ENCODE assay signal across 22 mouse cellular contexts in the genomic region with DNA sequence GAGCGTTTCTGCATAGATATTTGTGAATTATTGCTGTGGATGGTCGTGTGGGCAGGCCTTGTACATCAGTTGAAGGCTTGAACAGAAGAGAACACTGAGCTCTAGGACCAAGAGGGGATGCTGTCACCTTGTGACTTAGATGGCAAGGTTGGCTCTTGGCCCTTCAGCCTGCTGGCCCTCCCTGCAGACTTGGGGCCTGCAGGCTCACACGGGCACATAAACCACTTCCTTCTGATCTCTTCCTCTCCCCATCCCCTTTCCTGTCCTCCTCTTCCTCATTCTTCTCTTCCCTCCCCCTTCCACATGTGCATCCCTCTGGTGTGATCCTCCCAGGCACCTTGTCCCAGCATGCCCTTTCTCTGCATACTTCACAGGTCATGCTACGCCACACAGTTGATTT.
DNase-seq lines count a peak whose midpoint lies in the region; ATAC-seq lines count a peak whose summit lies in the region.
"Had no signal": no experiment of that assay in that cellular context is flagged by ENCODE, and none has a peak within 500 bp of the region (broad histone marks: within the 10 kb centered on the region; RNA-seq: fewer than 3 reads in every experiment).

No protein-coding gene starts in this region.

- 0 out of 2 replicates have a peak overlapping the region, but pooled peaks have one; percentile 3 for H3K27ac ChIP-seq in neural tube, embryonic 13.5 days (replicated peaks)
- H3K27ac ChIP-seq: embryonic facial prominence, embryonic 13.5 days; gastrocnemius, adult 2 months; heart, embryonic 13.5 days; intestine, embryonic 15.5 days had no signal

- peaks cover 15% of the 10 kb centered on the region; the same call in 1 of the 2 replicates for H3K4me1 ChIP-seq in neural tube, embryonic 13.5 days (replicated peaks)

- no peak for DNase-seq in neural tube, embryonic 10.5 days (ENCODE audit: extremely low spot score, low spot score)
- no peak for DNase-seq in layer of hippocampus, postnatal 14 days (ENCODE audit: low spot score in 2 of 2)
- no peak for DNase-seq in adrenal gland, adult 2 months
- no peak for DNase-seq in layer of hippocampus, adult 9-10 months (ENCODE audit: low spot score)
- DNase-seq: adrenal gland, postnatal 25 days; B cell, adult 2 months; cerebellum, adult 9-10 months; cerebellum, postnatal 25 days; gastrocnemius, adult 2 months; gastrocnemius, postnatal 25 days; heart, adult 11 months; heart, postnatal 36 days; kidney, adult 18-20 months had no signal

- no peak overlapping the region for H3K4me2 ChIP-seq in neural tube, embryonic 13.5 days
- H3K4me2 ChIP-seq: embryonic facial prominence, embryonic 13.5 days; heart, embryonic 13.5 days; intestine, embryonic 15.5 days had no signal

- H3K9me3 ChIP-seq in neural tube, embryonic 13.5 days = no peaks in the 10 kb centered on the region
- H3K9me3 ChIP-seq: embryonic facial prominence, embryonic 13.5 days; G1E; heart, embryonic 13.5 days; intestine, embryonic 15.5 days had no signal

- 0 out of 2 replicates have a peak, but pooled peaks cover 3% of the 10 kb centered on the region for H3K36me3 ChIP-seq in neural tube, embryonic 13.5 days
- H3K36me3 ChIP-seq: intestine, embryonic 15.5 days had no signal

- 81% methylated on average over 4 of the region's 4 CpGs for WGBS in neural tube, embryonic 13.5 days

- no peak for ATAC-seq in neural tube, embryonic 13.5 days (ENCODE audit: low read depth)
- peak; percentile 47 for ATAC-seq in granulocyte monocyte progenitor cell, adult 5-6 weeks (replicated peaks; ENCODE audit: poor library complexity, severe bottlenecking)
- peak; percentile 39 for ATAC-seq in megakaryocyte progenitor cell, adult 5-6 weeks (replicated peaks; ENCODE audit: poor library complexity)
- ATAC-seq: CD4-positive, CD25-positive, alpha-beta regulatory T cell, adult 4 months; forebrain, embryonic 14.5 days; intestine, embryonic 15.5 days had no signal

- H3K4me3 ChIP-seq in neural tube, embryonic 13.5 days = no peak overlapping the region
- H3K4me3 ChIP-seq: embryonic facial prominence, embryonic 13.5 days; gastrocnemius, adult 2 months; heart, embryonic 13.5 days; intestine, embryonic 15.5 days had no signal

- no peaks in the 10 kb centered on the region for H3K27me3 ChIP-seq in neural tube, embryonic 13.5 days
- H3K27me3 ChIP-seq: embryonic facial prominence, embryonic 13.5 days; heart, embryonic 13.5 days; intestine, embryonic 15.5 days had no signal

- no peak overlapping the region for H3K9ac ChIP-seq in neural tube, embryonic 13.5 days
- H3K9ac ChIP-seq: embryonic facial prominence, embryonic 13.5 days; heart, embryonic 13.5 days; intestine, embryonic 15.5 days had no signal
